Mouse (Mus musculus): ENCODE measurements at regions not wholly inside any gene's neighbourhood (a gene's known extent, or its start where the extent isn't known, plus 50 kb on each side); places are given as distances from the start of the nearest gene placed in this dataset.

GRCm38 (mm10) chr12:95392821-95393220 lies 299.2 kb upstream of the Flrt2 start:
- DNase-seq (ENCODE audit: low spot score), result no peak
- no peak for ATAC-seq (ENCODE audit: low FRiP score)
- WGBS, result 48% methylated on average over 1 of the region's 1 CpGs
- no peaks in the 10 kb centered on the region for H3K4me1 ChIP-seq (ENCODE audit: insufficient read depth, low read length)
- H3K4me2 ChIP-seq (ENCODE audit: low read depth, low read length, poor library complexity, severe bottlenecking), result no peak overlapping the region
- H3K4me3 ChIP-seq (ENCODE audit: low read depth, low read length), result no peak overlapping the region
- H3K27ac ChIP-seq (ENCODE audit: low read depth, low read length), result no peak overlapping the region
- no peak for TF ChIP-seq CTCF (IDR thresholded peaks at IDR 0.05)
- no peaks in the 10 kb centered on the region for H3K9me3 ChIP-seq (ENCODE audit: low read length)
- H3K9ac ChIP-seq (replicated peaks; ENCODE audit: low read length, poor library complexity, severe bottlenecking), result no peak overlapping the region
- H3K36me3 ChIP-seq (ENCODE audit: insufficient read depth, low read length), result no peaks in the 10 kb centered on the region
- H3K27me3 ChIP-seq (ENCODE audit: insufficient read depth, low read length), result no peaks in the 10 kb centered on the region

GRCm38 (mm10) chr12:95394991-95395530 lies 297.0 kb upstream of the Flrt2 start:
- no peaks in the 10 kb centered on the region for H3K36me3 ChIP-seq (ENCODE audit: insufficient read depth, low read length)
- no peak for DNase-seq (ENCODE audit: low spot score)
- no peaks in the 10 kb centered on the region for H3K27me3 ChIP-seq (ENCODE audit: insufficient read depth, low read length)
- no peak for TF ChIP-seq CTCF (IDR thresholded peaks at IDR 0.05)
- no peak overlapping the region for H3K4me3 ChIP-seq (ENCODE audit: low read depth, low read length)
- no peak for ATAC-seq (ENCODE audit: low FRiP score)
- no peak overlapping the region for H3K9ac ChIP-seq (replicated peaks; ENCODE audit: low read length, poor library complexity, severe bottlenecking)
- no peak overlapping the region for H3K27ac ChIP-seq (ENCODE audit: low read depth, low read length)
- 49% methylated on average over 2 of the region's 2 CpGs for WGBS
- no peaks in the 10 kb centered on the region for H3K9me3 ChIP-seq (ENCODE audit: low read length)
- H3K4me2 ChIP-seq (ENCODE audit: low read depth, low read length, poor library complexity, severe bottlenecking), result no peak overlapping the region
- no peaks in the 10 kb centered on the region for H3K4me1 ChIP-seq (ENCODE audit: insufficient read depth, low read length)

- Histone ChIP-seq H3K9me3 (ENCODE audit: low read length) (no peaks in the 10 kb centered on the region), H3K27ac (ENCODE audit: low read depth, low read length) (no peak overlapping the region), H3K27me3 (ENCODE audit: insufficient read depth, low read length) (no peaks in the 10 kb centered on the region), H3K36me3 (ENCODE audit: insufficient read depth, low read length) (no peaks in the 10 kb centered on the region), H3K9ac (replicated peaks; ENCODE audit: low read length, poor library complexity, severe bottlenecking) (no peak overlapping the region), H3K4me2 (ENCODE audit: low read depth, low read length, poor library complexity, severe bottlenecking) (no peak overlapping the region), H3K4me1 (ENCODE audit: insufficient read depth, low read length) (no peaks in the 10 kb centered on the region), H3K4me3 (ENCODE audit: low read depth, low read length) (no peak overlapping the region)
- no peak for DNase-seq (ENCODE audit: low spot score)
- TF ChIP-seq CTCF (IDR thresholded peaks at IDR 0.05), result no peak
- WGBS, result 78% methylated on average over 3 of the region's 3 CpGs
- no peak for ATAC-seq (ENCODE audit: low FRiP score)
Measured at GRCm38 (mm10) chr12:95420861-95421260, 271.2 kb upstream of the Flrt2 start.

GRCm38 (mm10) chr12:95424739-95425138 lies 267.3 kb upstream of the Flrt2 start:
- no peak overlapping the region for H3K9ac ChIP-seq (replicated peaks; ENCODE audit: low read length, poor library complexity, severe bottlenecking)
- no peaks in the 10 kb centered on the region for H3K4me1 ChIP-seq (ENCODE audit: insufficient read depth, low read length)
- WGBS, result 78% methylated on average over 2 of the region's 2 CpGs
- no peak for TF ChIP-seq CTCF (IDR thresholded peaks at IDR 0.05)
- no peaks in the 10 kb centered on the region for H3K9me3 ChIP-seq (ENCODE audit: low read length)
- H3K36me3 ChIP-seq (ENCODE audit: insufficient read depth, low read length), result no peaks in the 10 kb centered on the region
- no peaks in the 10 kb centered on the region for H3K27me3 ChIP-seq (ENCODE audit: insufficient read depth, low read length)
- H3K4me3 ChIP-seq (ENCODE audit: low read depth, low read length), result no peak overlapping the region
- ATAC-seq (ENCODE audit: low FRiP score) (no peak), DNase-seq (ENCODE audit: low spot score) (no peak)
- H3K27ac ChIP-seq (ENCODE audit: low read depth, low read length), result no peak overlapping the region
- no peak overlapping the region for H3K4me2 ChIP-seq (ENCODE audit: low read depth, low read length, poor library complexity, severe bottlenecking)

GRCm38 (mm10) chr12:95437226-95437625 lies 254.8 kb upstream of the Flrt2 start:
- H3K9me3 ChIP-seq (ENCODE audit: low read length), result no peaks in the 10 kb centered on the region
- no peak overlapping the region for H3K9ac ChIP-seq (replicated peaks; ENCODE audit: low read length, poor library complexity, severe bottlenecking)
- WGBS, result 85% methylated on average over 2 of the region's 2 CpGs
- no peak overlapping the region for H3K27ac ChIP-seq (ENCODE audit: low read depth, low read length)
- no peaks in the 10 kb centered on the region for H3K27me3 ChIP-seq (ENCODE audit: insufficient read depth, low read length)
- no peak overlapping the region for H3K4me2 ChIP-seq (ENCODE audit: low read depth, low read length, poor library complexity, severe bottlenecking)
- H3K36me3 ChIP-seq (ENCODE audit: insufficient read depth, low read length), result no peaks in the 10 kb centered on the region
- DNase-seq (ENCODE audit: low spot score) (no peak), ATAC-seq (ENCODE audit: low FRiP score) (no peak)
- TF ChIP-seq CTCF (IDR thresholded peaks at IDR 0.05), result no peak
- no peak overlapping the region for H3K4me3 ChIP-seq (ENCODE audit: low read depth, low read length)
- H3K4me1 ChIP-seq (ENCODE audit: insufficient read depth, low read length), result no peaks in the 10 kb centered on the region

GRCm38 (mm10) chr12:95457480-95457879 lies 234.5 kb upstream of the Flrt2 start:
- Histone ChIP-seq H3K4me3 (ENCODE audit: low read depth, low read length) (no peak overlapping the region), H3K4me1 (ENCODE audit: insufficient read depth, low read length) (no peaks in the 10 kb centered on the region), H3K27me3 (ENCODE audit: insufficient read depth, low read length) (no peaks in the 10 kb centered on the region; the same call in 1 of the 2 replicates), H3K9me3 (ENCODE audit: low read length) (no peaks in the 10 kb centered on the region), H3K9ac (replicated peaks; ENCODE audit: low read length, poor library complexity, severe bottlenecking) (no peak overlapping the region), H3K4me2 (ENCODE audit: low read depth, low read length, poor library complexity, severe bottlenecking) (no peak overlapping the region), H3K36me3 (ENCODE audit: insufficient read depth, low read length) (no peaks in the 10 kb centered on the region), H3K27ac (ENCODE audit: low read depth, low read length) (no peak overlapping the region)
- TF ChIP-seq CTCF (IDR thresholded peaks at IDR 0.05), result no peak
- WGBS, result 98% methylated on average over 4 of the region's 4 CpGs
- ATAC-seq (ENCODE audit: low FRiP score) (no peak), DNase-seq (ENCODE audit: low spot score) (no peak)

Data from midbrain, postnatal 0 days (tissue).